Mouse (Mus musculus): ENCODE measurements around the gene Kdr. TPM values are rescaled to one million over a fixed set of nuclear protein-coding genes. Genes with fewer than 3 reads are reported as not detected.
A peak's percentile ranks its signal among the peaks of the same experiment; 100 is the strongest.

Kdr gene
- 46.4 and 69.4 TPM in 2 replicates for polyA plus RNA-seq (2015; fragmentation: Nextera tagmentation; extraction: Ambion mirVana)

DNA sequence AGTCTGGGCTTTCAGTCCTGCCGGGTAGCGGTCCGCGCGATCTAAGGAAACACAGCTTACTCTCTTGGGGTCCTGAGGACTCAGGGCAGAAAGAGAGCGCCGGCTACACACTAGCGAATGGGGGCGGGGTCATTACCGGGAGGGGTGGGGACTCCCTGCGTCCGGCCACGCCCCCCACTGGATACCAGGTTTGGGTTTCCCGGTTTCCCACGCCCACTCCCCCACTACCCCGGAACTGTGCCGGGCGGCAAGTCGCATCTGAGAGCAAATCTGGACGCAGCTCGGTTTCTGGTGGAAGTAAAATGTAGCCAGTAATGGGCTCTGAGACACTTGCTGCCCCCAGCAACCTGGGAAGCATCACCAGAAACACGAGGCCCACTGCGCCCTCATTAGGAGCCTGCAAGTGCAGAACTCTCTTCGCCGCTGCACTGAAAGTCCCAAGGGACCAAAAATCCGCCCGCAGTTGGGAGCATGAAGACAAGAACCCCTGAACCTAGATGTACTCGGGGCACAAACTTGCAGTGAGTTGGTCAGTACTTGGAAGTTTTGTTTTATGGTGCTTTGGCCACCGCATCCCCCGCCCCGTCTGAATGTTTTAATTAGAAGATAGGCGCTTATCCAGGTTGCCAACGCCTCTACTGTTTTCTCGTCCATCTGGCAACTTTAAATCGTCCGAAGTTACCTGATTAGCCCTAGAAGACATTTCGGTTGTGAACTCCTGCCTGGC is at the start of gene Kdr:
TSS of gene Kdr (minus strand) at position 85 of the 727 bp plus-strand sequence.
- WGBS = 2% methylated on average over 31 of the region's 37 CpGs
- ATAC-seq (peak; percentile 81), DNase-seq (ENCODE audit: low spot score) (peak; percentile 84)
- Histone ChIP-seq H3K36me3 (ENCODE audit: insufficient read depth, low read length) (no peaks in the 10 kb centered on the region), H3K27me3 (replicated peaks; ENCODE audit: insufficient read depth, low read length) (peaks cover 19% of the 10 kb centered on the region), H3K4me3 (ENCODE audit: low read depth, low read length) (peak within 1 kb of the TSS; percentile 69), H3K4me1 (ENCODE audit: insufficient read depth, low read depth, low read length) (0 out of 2 replicates have a peak, but pooled peaks cover 3% of the 10 kb centered on the region), H3K27ac (ENCODE audit: low read length) (peak within 1 kb of the TSS; percentile 87), H3K4me2 (replicated peaks; ENCODE audit: low read depth, low read length) (peak within 1 kb of the TSS; percentile 88), H3K9me3 (ENCODE audit: low read length) (no peaks in the 10 kb centered on the region), H3K9ac (replicated peaks; ENCODE audit: low read depth) (peak within 1 kb of the TSS; percentile 76)
- no peak for TF ChIP-seq EP300 (IDR thresholded peaks at IDR 0.05)
- 0 out of 2 replicates have a peak, but pooled peaks have one; percentile 5 for TF ChIP-seq CTCF (IDR thresholded peaks at IDR 0.05)

DNA sequence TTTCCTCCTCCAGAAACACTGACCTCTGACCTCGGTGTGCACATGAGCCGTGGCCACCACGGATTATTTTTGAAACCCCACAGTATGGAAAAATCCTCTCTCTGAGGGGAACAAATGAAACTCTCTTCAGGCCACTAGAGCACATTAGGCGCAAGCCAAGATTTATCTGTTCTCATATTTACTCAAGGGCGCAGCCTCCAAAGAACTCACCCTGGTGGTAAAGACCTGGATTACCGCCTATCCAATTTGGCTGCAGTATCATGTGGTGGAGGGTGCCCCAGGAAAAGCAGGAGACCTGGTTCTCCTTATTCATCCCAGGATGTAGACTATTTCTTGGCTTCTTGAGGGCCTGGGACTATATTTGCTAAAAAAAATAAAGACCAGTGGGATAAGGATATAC is 48.5 kb upstream of the Kdr start:
- 59% methylated on average over 6 of the region's 6 CpGs for WGBS

DNA sequence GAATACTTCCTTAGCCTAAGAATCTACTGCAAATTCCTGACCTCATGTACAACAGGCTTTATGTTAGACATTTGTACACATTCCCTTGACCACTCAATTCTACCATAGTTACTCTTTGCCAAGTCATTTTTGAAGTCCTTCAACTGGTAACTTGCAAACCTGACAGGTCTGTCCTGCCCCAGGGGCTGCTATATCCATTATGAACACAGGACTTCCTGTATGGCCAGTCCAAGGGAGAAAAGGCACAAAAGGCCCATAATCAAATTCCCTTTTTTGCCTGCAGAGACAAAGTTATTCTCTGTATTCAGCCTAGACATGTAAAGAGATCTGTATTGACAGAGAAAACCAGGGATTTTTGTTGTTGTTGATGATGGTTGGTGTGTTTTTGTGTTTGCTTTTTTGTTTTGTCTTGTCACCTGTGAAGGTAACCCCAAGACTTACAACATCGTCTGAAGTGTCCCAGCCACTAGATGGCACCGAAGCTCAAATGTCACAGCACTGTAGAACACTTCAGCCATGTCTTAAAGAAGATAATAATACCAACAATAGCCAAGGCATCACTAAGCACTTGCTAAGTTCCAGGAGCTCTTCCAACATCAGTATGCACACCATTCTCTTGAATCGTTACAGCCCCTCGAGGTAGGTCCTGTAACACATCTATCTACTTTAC is 47.9 kb upstream of the Kdr start:
- no peak overlapping the region for H3K4me3 ChIP-seq (ENCODE audit: low read depth, low read length)
- H3K4me2 ChIP-seq (replicated peaks; ENCODE audit: low read depth, low read length) = no peak overlapping the region
- peak; percentile 50 for DNase-seq (ENCODE audit: low spot score)
- no peak overlapping the region for H3K9ac ChIP-seq (replicated peaks; ENCODE audit: low read depth)
- 47% methylated on average over 4 of the region's 4 CpGs for WGBS
- no peak overlapping the region for H3K27ac ChIP-seq (ENCODE audit: low read length)
- no peaks in the 10 kb centered on the region for H3K4me1 ChIP-seq (ENCODE audit: insufficient read depth, low read depth, low read length)
- no peaks in the 10 kb centered on the region for H3K36me3 ChIP-seq (ENCODE audit: insufficient read depth, low read length)
- no peaks in the 10 kb centered on the region for H3K27me3 ChIP-seq (replicated peaks; ENCODE audit: insufficient read depth, low read length)
- H3K9me3 ChIP-seq (ENCODE audit: low read length) = no peaks in the 10 kb centered on the region
- TF ChIP-seq CTCF (IDR thresholded peaks at IDR 0.05) (peak; percentile 73), EP300 (IDR thresholded peaks at IDR 0.05) (no peak)
- no peak for ATAC-seq

More for the DNA sequence above, 48.5 kb upstream of the Kdr start:
- H3K9ac ChIP-seq (replicated peaks; ENCODE audit: low read depth) = no peak overlapping the region
- ATAC-seq (no peak), DNase-seq (ENCODE audit: low spot score) (no peak)
- H3K4me3 ChIP-seq (ENCODE audit: low read depth, low read length) = no peak overlapping the region
- no peaks in the 10 kb centered on the region for H3K4me1 ChIP-seq (ENCODE audit: insufficient read depth, low read depth, low read length)
- no peaks in the 10 kb centered on the region for H3K36me3 ChIP-seq (ENCODE audit: insufficient read depth, low read length)
- no peak overlapping the region for H3K4me2 ChIP-seq (replicated peaks; ENCODE audit: low read depth, low read length)
- no peaks in the 10 kb centered on the region for H3K9me3 ChIP-seq (ENCODE audit: low read length)
- 0 out of 2 replicates have a peak, but pooled peaks have one; percentile 15 for TF ChIP-seq CTCF (IDR thresholded peaks at IDR 0.05)
- TF ChIP-seq EP300 (IDR thresholded peaks at IDR 0.05) = no peak
- H3K27me3 ChIP-seq (replicated peaks; ENCODE audit: insufficient read depth, low read length) = no peaks in the 10 kb centered on the region
- no peak overlapping the region for H3K27ac ChIP-seq (ENCODE audit: low read length)

DNA sequence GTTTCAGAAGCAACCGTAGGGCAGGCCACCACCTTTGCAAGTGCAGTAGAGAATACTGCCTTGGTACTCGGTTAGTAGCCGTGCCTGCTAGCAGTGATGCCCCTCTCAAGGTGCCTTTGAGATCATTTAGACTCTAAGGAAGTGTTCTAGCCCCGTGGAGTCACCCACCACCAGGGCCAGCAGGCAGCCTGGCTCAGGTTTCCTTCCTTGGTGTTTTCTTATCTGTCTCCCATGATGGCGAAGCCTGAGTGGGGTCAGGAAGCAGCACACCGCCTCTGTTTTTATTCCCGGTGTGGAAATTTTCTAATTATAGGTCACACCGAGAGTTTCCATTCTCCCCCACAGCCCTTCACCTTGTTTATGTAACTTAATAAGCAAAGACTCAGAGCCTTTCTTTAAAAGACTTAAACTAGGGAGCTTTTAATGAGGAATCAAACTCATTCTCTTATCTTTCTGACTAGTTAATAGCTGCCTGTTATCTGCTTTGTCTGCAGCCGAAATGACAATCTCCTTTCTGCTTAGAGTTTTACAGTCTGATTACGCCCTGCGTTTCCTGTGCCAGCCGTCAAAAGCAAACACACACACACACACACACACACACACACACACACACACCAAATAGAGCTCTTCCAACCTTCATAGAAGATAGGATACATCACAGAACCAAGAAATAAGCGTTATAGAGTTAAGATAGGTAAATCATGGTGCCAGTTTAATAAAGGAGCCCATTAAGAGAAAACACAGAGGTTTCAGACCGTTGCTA is 44.9 kb upstream of the Kdr start:
- Histone ChIP-seq H3K9ac (replicated peaks; ENCODE audit: low read depth) (no peak overlapping the region), H3K4me1 (ENCODE audit: insufficient read depth, low read depth, low read length) (no peaks in the 10 kb centered on the region), H3K4me2 (replicated peaks; ENCODE audit: low read depth, low read length) (no peak overlapping the region), H3K36me3 (ENCODE audit: insufficient read depth, low read length) (no peaks in the 10 kb centered on the region), H3K27ac (ENCODE audit: low read length) (no peak overlapping the region), H3K27me3 (replicated peaks; ENCODE audit: insufficient read depth, low read length) (no peaks in the 10 kb centered on the region), H3K4me3 (ENCODE audit: low read depth, low read length) (no peak overlapping the region), H3K9me3 (ENCODE audit: low read length) (no peaks in the 10 kb centered on the region)
- ATAC-seq = no peak
- DNase-seq (ENCODE audit: low spot score) = peak; percentile 30
- WGBS = 26% methylated on average over 14 of the region's 14 CpGs
- peak; percentile 57; the same call in 1 of the 2 replicates for TF ChIP-seq EP300 (IDR thresholded peaks at IDR 0.05)
- TF ChIP-seq CTCF (IDR thresholded peaks at IDR 0.05) = no peak

DNA sequence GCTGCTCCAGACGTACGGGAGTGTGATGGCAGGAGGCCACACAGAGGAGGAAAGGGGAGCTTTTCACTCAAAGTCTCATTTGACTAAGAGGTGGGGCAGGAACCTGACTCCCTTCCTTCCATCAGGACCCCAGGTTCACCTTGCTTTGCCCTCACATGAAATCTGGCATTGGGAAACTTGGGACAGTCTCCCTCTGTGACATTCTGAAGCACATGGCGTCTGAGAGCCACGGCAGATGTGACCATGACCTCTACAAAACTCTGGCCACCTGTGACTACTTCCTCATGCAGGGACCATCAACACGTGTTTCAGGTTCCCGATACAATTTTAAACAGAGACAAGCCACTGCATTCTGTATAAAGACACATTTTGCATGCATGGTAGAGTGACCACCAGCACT is 44.2 kb upstream of the Kdr start:
- Histone ChIP-seq H3K9ac (replicated peaks; ENCODE audit: low read depth) (no peak overlapping the region), H3K27ac (ENCODE audit: low read length) (no peak overlapping the region), H3K4me1 (ENCODE audit: insufficient read depth, low read depth, low read length) (no peaks in the 10 kb centered on the region), H3K4me3 (ENCODE audit: low read depth, low read length) (no peak overlapping the region), H3K27me3 (replicated peaks; ENCODE audit: insufficient read depth, low read length) (no peaks in the 10 kb centered on the region), H3K36me3 (ENCODE audit: insufficient read depth, low read length) (no peaks in the 10 kb centered on the region), H3K4me2 (replicated peaks; ENCODE audit: low read depth, low read length) (no peak overlapping the region), H3K9me3 (ENCODE audit: low read length) (no peaks in the 10 kb centered on the region)
- TF ChIP-seq EP300 (IDR thresholded peaks at IDR 0.05) = no peak
- TF ChIP-seq CTCF (IDR thresholded peaks at IDR 0.05) = no peak
- WGBS = 74% methylated on average over 6 of the region's 6 CpGs
- ATAC-seq = no peak
- no peak for DNase-seq (ENCODE audit: low spot score)

DNA sequence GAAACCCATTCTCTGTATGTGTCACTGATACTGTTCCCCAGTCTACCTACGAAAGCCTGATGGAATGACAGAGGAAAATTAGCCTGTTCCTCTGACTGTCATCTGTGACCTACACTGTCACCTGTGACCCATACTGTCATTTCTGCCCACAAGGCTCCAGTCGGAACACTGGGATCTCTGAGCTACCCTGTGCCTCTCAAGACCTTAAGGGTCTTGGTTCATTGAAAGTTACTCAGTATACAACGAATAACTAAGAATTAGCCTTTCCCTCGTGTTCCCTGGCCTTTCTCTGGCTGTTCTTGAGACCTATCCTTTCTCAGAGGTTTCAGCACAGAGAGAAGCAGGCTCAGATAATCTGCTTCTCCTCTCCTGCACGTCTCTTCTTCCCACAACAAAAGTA is 40.1 kb upstream of the Kdr start:
- Histone ChIP-seq H3K27me3 (replicated peaks; ENCODE audit: insufficient read depth, low read length) (no peaks in the 10 kb centered on the region), H3K9me3 (ENCODE audit: low read length) (no peaks in the 10 kb centered on the region), H3K4me2 (replicated peaks; ENCODE audit: low read depth, low read length) (no peak overlapping the region), H3K4me1 (ENCODE audit: insufficient read depth, low read depth, low read length) (no peaks in the 10 kb centered on the region), H3K27ac (ENCODE audit: low read length) (no peak overlapping the region), H3K4me3 (ENCODE audit: low read depth, low read length) (no peak overlapping the region), H3K36me3 (ENCODE audit: insufficient read depth, low read length) (no peaks in the 10 kb centered on the region), H3K9ac (replicated peaks; ENCODE audit: low read depth) (no peak overlapping the region)
- ATAC-seq = no peak
- DNase-seq (ENCODE audit: low spot score) = no peak
- TF ChIP-seq CTCF (IDR thresholded peaks at IDR 0.05) (no peak), EP300 (IDR thresholded peaks at IDR 0.05) (no peak)
- WGBS = 68% methylated on average over 5 of the region's 5 CpGs
